Mouse (Mus musculus): ENCODE results near the gene Snx29.
A peak's percentile ranks its signal among the peaks of the same experiment; 100 is the strongest.

The Snx29 gene

GRCm38 (mm10) chr16:11646745-11647289 lies 324.1 kb downstream of the Snx29 start:
- DNase-seq, result no peak

DNA sequence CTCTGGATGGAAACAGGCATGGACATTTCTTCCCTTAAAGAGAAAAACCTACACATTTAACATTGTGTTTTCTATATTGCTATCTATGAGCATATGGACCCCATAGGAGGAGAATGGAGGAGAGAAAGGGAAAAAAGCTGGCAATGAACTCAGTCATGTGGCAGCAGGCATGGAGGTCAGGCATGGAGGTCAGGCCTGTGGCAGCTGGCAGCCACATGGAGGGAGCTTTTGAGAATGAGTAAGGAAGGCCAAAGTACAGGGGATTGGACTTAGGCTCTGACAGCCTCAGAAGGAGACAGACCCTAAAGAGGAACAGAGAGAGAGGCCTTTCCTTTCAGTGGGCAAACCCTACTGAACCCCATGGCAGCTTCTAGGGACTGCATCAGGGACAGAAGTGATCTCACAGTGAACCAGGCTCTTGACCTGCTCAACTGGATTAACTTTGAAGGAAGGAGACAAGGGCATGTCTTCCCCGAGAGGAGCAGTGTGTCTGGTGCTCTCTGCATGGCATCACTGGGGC lies 325.5 kb downstream of the Snx29 start:
- no peak for DNase-seq

GRCm38 (mm10) chr16:11652686-11653366 lies 330.1 kb downstream of the Snx29 start:
- no peak for DNase-seq

- DNase-seq, result no peak
Observed at GRCm38 (mm10) chr16:11655893-11656292, 333.2 kb downstream of the Snx29 start.

DNA sequence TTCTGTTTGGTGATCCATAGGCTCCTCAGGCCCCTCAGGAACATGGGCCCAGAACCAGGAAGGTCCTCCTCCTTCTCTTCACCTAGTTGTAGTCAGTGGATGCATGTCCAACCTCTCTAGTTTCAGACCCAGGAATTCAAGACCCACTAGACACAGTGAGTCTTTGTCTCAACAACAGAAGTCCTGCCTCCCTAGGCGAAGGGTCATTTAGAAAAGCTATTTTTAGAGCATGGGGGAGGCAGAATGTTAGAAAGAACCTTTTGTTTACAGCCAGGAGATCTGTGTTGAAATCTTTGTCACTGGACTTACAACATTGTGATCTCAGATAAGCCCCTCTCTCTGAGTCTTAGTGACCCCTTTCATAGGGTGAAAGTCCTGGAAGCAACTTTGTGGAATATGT lies 334.4 kb downstream of the Snx29 start:
- DNase-seq, result no peak

DNA sequence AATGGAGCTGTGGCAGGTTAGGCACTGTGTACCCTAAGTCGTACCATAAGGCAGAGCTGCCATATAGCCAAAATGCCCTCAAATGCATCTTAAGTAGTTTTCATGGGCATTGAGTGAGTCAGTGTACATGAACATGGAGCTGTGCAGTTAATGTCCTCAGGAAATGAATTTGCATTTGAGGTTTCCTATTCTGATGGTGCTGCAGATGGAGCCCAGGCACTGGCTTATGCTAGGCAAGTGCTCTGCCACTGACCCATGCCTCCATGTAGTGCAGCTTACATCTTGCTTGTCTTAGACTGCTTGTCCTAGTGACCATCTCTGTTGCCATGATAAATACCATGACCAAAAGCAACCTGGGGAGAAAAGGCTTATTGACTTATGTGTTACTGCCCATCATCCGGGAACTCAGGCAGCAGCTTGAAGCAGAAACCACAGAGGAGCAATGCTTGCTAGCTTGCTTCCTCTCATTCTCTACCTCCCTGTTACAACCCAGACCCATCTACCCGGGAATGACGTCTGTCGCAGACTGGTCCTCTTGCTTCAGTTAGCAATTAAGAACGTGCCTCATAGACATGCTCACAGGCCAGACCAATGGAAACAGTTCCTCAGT lies 336.5 kb downstream of the Snx29 start:
- DNase-seq, result no peak

DNA sequence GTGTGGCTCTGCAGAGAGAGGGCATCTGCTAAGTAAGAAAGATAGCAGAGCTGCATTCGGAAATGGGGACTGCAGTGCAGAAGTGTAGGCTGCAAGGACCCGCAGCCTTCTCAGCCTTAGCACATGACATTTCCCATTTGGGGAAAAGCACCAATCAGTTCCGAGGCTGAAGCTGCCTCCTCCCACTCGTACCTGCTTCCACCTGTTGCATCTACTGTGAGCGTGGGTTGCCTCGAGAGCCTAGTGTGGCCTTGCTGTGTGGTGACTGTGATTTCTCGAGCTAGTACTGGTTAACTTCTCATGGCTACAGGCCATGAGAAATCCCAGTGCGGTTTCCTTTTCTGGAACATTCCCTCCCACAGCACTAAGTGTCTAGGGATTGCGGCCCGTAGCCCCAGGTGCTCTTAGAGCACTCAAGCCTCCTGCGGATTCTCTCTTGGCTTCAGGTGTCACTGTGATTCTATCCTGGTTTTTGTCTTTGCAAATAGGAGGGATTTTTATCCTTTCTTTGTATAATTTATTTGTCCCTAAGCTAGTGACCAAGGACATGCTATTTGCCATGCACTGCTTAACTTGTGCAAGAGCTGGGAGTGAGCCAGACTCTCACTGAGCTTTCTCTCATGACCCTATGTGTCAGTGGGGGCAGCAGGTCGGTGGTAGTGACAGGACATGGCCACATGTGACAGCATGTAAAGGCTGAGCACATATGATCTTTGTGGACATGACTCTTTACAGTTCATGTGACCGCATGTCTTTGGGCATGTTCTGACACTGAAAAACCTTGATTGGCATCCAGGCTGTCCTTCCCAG lies 342.4 kb downstream of the Snx29 start:
- DNase-seq, result no peak

- no peak for DNase-seq
Observed at GRCm38 (mm10) chr16:11665869-11666268, 343.2 kb downstream of the Snx29 start.

DNA sequence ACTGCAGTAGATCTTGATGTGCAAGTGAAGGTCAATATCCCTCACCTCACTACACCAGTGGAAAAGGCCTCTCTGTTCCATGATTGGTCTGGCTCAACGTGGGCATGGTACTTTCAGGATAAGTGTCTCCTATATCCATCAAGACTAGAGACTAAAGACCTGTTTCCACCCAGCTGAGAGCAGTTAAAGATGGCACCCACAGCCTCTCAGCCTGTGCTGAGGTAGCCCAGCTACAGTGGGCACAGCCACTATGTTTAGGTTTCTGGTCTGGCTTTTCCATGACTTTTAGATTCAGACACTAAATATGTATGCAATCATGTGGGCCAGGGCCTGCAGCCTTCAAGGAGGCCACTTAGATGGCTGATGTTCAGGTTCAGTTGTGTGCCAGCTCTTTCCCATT lies 345.7 kb downstream of the Snx29 start:
- no peak for DNase-seq

DNA sequence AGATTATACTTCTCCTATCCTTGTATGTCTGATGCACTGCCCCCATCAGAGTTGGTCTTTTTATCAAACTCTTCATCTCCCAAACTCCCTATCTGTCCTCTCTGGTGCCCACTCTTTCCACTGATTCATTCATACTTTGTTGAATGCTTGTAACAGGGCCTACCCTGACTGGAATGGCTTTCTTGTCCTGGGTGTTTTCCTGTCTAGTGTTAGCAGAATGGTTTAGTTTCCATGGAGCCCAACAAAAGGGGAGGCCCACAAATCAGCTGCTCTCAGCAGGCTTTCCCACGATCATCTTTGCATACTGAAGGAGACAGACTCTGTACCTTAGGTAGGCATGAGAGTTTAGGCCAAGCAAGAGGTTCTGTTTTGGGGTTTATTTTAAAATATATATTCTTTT lies 346.2 kb downstream of the Snx29 start:
- no peak for DNase-seq

- DNase-seq, result peak; percentile 83
Observed at GRCm38 (mm10) chr16:11670251-11670970, 347.7 kb downstream of the Snx29 start.

DNA sequence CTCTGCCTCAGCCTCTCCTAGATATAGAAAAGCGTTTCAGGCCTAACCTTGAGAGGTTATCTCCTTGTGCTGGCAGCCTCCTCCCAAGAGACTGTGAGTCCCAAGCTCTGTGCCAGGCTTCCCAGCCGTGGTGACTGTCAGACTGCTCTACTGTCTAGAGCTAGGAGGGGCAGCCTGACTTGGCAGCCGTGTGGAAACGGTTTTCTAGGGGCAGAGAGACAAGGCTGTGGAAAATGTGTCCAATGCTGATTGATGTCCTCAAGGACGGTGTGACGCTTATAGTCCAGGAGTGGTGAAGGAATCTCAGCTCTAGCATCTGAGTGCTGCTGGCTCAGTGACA lies 348.2 kb downstream of the Snx29 start:
- peak; percentile 74 for DNase-seq

- DNase-seq, result no peak
Observed at GRCm38 (mm10) chr16:11676006-11676405, 353.3 kb downstream of the Snx29 start.

- no peak for DNase-seq
Observed at GRCm38 (mm10) chr16:11685264-11685663, 362.6 kb downstream of the Snx29 start.

- no peak for DNase-seq
Observed at GRCm38 (mm10) chr16:11685735-11686340, 363.1 kb downstream of the Snx29 start.

- no peak for DNase-seq
Observed at GRCm38 (mm10) chr16:11687836-11688235, 365.1 kb downstream of the Snx29 start.

- no peak for DNase-seq
Observed at GRCm38 (mm10) chr16:11688281-11689005, 365.7 kb downstream of the Snx29 start.

DNA sequence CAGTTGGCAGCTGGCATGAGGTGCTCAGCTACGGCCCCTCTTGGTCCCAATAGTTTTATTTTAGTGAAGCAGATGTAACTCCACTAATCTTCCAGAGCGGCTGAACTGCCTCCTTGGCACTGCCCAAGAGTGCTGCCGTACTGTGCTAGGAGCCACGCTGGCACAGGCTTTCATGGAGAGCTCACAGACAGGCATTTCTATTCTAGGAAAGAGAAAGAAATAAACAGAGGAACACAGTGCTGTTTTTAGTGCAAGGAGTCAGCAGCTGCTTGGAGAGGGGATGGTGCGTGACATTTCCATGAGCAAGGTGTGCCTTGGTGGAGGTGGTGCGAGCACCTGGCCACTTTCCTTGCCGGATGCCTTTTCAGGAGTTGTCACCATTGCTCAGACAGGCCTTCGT lies 367.4 kb downstream of the Snx29 start:
- DNase-seq, result no peak

GRCm38 (mm10) chr16:11690756-11691155 lies 368.0 kb downstream of the Snx29 start:
- no peak for DNase-seq

- DNase-seq, result no peak
Observed at GRCm38 (mm10) chr16:11691487-11692200, 368.9 kb downstream of the Snx29 start.

- no peak for DNase-seq
Observed at GRCm38 (mm10) chr16:11692744-11693143, 370.0 kb downstream of the Snx29 start.

Data from cerebellum, adult 9-11 months (tissue).